Mouse (Mus musculus) forelimb bud, embryonic 11.5 days (tissue): ENCODE data around the gene Ldb3.

Source experiments
- DNase-seq: peaks from one replicate; pipeline ENCODE4 v3.0.0-alpha.2; 2012; ENCODE audit warnings: low read depth, low spot score

Gene Ldb3

GRCm38 (mm10) chr14:34588498-34588897 is at the start of gene Ldb3:
TSS of gene Ldb3 (minus strand) at chr14:34588682.
- no peak for DNase-seq

DNA sequence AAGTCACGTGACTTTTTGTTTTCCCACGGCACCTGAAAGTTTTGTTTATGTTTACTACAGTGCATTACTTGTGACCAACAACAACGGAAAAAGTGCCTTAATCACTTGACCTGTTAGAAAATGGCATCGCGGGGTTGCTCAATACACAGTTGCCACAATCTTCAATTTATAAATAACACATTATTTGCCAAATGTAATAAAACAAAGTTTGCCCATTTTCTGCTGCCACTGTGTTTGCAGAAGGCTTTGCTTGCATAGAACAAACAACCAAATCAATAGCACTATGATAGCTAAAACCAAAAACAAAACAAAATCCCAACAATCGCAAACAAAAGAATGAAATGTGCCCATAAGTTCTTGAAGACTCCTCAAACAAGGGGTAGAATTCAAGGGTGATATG is 47.2 kb upstream of the Ldb3 start:
- DNase-seq: no peak

- DNase-seq: no peak
These were observed 46.7 kb upstream of the Ldb3 start for GRCm38 (mm10) chr14:34635192-34635591.

DNA sequence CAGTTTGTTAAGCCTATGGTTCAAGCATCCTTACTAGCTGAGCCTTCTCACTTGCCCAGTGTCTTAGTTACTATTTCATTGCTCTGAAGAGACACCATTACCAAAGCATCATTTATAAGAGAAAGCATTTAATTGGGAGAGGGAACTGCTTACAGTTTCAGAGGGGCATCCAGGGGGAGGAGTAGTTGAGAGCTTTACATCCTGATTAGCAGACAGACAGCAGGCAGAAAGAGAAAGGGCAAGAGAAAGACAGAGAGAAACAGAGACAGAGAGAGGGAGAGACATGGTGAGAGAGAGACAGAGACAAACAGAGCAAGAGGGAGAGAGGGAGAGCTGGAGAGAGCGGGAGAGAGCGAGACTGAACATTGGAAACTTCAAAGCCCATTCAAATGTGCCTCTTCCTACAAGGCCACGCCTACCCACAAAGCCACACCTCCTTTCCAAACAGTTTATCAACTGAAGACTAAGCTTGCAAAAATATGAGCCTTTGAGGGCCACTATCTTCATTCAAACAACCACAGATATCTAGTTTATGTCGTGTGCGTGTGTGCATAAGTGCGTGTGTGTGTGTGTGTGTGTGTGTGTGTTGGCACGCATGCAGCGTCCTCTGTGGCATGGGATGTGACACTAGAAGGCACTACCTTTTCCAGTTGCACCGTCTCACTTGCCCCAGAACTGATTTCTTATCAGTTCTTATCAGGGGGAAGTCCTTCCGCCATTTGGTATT is 44.4 kb upstream of the Ldb3 start:
- no peak for DNase-seq

DNA sequence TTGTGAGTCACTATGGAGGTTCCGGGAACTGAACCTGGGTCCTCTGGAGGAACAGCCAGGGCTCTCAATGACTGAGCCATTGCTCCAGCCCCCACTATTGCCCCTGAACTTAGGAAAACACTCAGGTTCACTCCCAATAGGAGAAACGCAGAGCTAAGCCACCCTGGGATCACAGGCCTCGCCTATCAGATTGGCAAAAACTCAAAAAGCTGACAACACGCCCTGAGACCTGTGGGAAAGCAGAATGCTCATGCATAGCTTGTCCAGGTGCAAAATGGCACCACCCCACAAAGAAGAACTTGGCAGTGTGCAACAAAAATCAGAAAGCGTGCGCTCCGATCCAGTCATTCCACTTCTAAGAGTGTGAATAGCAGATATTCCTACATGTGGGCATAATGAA is 38.3 kb upstream of the Ldb3 start:
- DNase-seq: no peak

DNA sequence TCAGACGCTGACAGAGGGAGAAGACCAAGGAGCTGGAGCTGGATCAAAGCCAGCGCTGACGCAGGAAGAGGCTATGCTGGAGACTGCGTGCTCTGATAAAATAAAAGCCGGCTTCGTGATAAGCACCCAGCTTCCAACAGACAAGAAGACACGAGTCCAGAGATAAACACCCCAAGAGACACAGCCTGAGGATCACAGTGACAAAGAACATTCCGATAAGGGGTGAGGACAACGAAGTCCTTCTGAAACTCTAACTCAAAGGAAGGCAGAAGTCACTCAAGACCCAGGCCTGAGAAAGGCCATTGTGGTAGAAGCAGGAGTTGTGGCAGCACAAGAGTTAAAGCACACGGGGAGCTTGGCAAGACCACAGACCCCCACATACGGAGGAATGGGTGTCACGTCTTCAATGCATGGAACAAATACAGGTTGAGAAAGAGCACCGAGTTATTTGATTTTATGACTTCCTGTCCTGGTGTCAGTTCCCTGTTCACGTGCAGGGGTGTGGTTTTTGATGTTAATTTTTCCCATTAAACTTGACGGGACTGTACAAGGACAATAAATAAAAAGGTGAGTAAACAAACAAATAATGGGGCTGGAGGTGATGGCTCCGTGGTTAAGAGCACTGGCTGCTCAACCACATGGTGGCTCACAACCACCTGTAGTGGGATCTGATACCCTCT is 35.2 kb upstream of the Ldb3 start:
- DNase-seq: no peak

DNA sequence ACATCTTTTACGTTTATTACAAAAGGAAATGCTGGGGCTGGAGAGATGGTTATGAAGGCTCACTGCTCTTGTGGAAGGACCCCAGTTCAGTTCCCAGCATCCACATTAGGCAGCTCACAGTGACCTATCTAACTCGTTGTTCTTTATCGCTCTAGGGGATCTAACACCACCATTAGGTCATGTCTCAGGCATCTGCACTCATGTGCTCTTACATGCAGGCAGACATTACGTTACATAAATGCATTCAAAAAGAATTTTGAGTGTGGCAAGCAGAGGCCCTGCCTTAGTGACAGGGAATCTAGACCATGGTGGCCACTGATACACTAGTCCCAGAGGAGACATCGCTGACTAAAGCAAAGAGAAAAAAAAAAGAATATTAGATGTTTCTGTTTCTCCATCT is 34.6 kb upstream of the Ldb3 start:
- DNase-seq: no peak

DNA sequence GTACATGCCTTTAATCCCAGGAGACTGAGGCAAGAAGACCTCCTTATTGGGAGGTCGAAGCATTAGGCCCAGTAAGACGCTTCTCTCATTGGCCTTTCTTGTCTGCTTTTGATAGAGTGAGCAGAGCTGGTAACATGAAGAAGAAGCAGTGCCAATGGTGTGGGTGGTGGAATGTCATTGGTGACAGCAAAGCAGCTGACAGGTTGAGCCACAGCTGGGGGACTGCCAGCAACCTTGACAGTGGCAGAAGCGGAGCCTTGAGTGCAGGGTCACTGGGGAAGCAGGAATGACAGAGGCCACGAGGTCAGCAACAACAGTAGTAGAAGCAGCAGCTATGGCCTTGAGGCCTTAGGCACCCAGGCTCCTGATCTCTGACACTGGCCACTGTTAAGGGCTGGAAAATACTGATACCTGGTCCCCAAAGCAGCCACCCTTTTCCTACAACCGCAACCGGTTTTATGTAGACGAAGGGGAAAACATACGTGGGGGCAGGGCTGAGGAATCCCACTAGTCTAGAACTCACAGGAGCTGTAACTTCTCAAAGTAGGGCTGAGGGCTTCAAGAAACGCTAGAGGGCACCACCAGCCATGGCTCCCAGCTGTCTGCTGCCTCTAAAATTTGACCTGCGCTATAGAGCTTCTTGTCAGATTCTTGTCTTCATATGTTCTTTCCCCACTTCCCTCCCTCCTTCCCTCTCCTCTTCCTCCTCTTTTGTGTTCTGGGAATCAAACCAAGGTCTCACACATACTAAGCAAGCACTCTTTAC is 32.3 kb upstream of the Ldb3 start:
- DNase-seq: peak; percentile 33

- no peak for DNase-seq
These were observed 30.3 kb upstream of the Ldb3 start for GRCm38 (mm10) chr14:34618808-34619207.

GRCm38 (mm10) chr14:34616821-34617220 is 28.3 kb upstream of the Ldb3 start:
- peak; percentile 86 for DNase-seq

GRCm38 (mm10) chr14:34615625-34616024 is 27.1 kb upstream of the Ldb3 start:
- no peak for DNase-seq

DNA sequence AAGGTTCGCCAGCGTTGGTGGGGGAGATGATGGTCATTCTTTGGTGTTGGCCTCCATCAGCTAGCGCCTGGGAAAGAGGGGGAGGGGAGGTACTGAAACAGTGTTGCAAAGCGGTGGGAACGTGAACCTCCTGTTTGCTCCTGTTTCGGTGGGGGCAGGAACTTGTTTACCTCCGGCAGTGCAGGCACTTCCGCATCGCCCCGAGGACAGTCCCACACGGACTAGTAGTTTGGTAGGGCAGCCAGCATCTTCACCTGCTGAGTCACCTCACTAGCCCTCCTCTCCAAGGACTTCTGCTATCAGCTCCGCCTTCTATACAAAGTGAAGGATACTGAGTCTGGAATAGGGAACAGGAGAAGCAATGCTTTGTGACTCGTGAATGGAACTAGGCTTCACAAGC is 26.6 kb upstream of the Ldb3 start:
- DNase-seq: no peak

- DNase-seq: no peak
These were observed 26.1 kb upstream of the Ldb3 start for GRCm38 (mm10) chr14:34614551-34614950.

DNA sequence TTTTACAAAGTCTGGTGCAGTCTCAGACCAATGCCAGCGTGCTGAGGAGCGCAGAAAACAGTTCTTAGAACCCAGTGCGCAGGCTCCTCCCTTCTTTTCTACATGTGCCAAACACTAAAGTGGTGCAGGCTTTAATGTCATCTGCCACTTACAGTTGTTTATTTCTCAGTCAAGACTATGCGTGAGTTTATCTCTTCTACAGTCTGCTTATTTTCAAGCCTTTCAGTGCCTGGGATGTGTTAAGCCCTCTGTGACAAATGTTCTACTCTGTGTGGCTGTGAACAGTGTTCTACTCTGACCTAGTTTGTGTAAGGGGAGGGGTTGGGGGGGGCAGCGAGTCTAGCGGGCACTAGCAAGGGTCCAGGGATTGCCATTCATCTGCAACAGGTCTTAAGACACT is 25.0 kb upstream of the Ldb3 start:
- no peak for DNase-seq

DNA sequence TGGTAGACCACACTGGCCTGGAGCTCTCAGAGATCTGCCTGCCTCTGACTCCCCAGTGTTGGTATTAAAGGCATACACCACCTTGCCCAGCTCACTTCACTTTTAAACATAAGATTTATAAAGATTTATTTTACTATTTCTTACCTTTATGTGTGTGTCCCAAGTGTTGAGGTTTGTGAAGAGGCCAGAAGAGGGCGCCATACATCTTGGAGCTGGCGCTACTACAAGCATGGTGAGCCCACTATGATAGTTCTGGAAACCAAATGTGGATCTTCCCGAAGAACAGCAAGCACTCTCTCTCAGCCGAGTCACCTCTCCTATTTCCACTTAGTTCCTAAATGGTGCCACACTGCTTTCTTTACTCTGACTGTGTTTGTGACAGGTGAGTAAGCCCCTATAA is 23.7 kb upstream of the Ldb3 start:
- no peak for DNase-seq

GRCm38 (mm10) chr14:34611591-34611990 is 23.1 kb upstream of the Ldb3 start:
- no peak for DNase-seq

DNA sequence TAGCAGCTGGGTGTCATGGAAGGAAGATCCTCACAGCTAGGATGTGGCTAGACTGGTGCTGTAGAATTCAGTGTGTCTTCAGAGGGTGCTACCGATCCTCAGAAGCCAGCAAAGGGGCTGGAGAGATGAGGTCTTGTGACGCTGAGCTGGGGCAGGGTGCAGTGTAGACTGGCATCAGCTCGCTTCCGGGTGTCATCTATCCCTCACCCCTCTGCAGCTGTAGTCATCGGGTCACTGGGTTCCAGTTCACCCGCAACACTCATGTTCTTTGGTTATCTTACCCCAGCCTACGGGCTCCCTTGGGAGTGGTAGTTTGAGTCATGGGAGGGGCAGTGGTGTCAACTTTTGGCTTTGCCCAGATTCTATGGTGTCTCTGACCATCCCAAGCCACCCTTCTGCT is 13.4 kb upstream of the Ldb3 start:
- no peak for DNase-seq

DNA sequence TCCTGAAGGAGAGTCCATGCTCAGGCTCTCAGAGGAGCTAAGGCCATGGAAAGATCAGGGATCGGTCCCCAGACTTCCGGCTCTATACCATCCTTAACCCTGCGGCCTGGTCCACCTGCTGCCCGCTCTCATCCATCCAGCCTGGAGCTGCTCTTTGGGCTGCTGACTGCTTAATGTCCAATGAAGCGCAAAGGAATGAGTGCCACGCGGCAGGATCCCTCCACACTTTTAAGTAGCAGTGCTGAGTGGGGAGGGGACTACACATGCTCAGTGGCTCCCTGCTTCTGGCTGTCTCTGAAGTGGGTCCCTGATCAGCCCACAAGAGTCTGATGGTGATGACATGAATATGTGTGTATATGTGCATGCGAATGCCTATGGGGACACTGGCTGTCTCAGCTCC is 11.5 kb upstream of the Ldb3 start, which contains the start of gene Opn4:
Gene Opn4, minus strand, starts transcription at position 202 of the 400 bp plus-strand sequence.
- no peak for DNase-seq

GRCm38 (mm10) chr14:34595596-34596255 is 7.2 kb upstream of the Ldb3 start:
- no peak for DNase-seq

DNA sequence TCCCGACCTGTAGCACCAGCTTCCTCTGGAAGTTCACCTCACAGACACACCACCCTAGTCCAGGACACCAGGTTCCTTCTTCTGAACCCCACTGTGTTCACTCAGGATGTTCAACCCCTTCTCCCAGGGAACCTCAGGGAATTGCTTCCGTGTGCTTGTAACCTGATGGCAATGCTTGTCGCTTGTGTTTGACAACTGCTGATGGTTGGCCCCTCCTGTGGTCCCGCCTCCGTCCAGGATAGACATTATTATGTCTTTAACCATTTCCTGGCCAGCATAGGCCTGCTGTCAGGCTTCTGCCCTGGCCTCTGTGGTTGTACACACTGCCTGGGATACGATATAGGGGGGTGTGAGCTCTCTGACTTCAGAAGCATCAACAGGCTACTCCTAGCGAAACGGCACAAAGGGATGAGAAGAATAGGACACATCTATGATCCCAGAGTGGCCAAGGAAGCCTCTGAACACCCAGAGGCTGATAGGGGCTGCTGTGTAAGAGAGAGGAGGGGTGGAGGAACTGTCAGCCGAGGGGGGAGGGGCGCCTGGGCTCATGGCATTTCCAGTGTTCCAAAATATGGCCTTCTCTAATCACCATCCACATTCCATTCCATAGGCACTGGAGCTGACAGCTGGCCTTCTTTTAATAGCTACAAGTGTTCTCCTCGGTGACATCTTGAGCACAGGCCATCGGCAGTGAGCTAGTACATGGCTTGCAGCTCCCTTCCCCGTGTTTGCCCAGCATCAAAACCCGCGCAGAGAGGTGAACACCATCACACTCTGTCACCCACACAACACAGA is 3.5 kb upstream of the Ldb3 start:
- DNase-seq: no peak
